Mouse (Mus musculus) frontal cortex, adult 2 months (tissue): Measurements from ENCODE around the gene Mrm3. TPM values are rescaled to one million over a fixed set of nuclear protein-coding genes. Genes with fewer than 3 reads are reported as not detected.

Source experiments
- DNase-seq, 2 experiments: peaks; one replicate each; pipeline ENCODE4 v3.0.0; 2022; ENCODE audit warnings: low spot score in 1 of 2; ENCODE audit errors: extremely low spot score in 1 of 2
- polyA plus RNA-seq: library from polyadenylated mRNA; depleted of rRNA; stranded (reverse); fragments of >200 nt; gene quantifications from 2 replicates; pipeline ENCODE4 v1.2.3, GENCODE M21; 2012; rRNA removed

Gene Mrm3
- polyA plus RNA-seq, 1 experiment: 16.7 TPM

DNA sequence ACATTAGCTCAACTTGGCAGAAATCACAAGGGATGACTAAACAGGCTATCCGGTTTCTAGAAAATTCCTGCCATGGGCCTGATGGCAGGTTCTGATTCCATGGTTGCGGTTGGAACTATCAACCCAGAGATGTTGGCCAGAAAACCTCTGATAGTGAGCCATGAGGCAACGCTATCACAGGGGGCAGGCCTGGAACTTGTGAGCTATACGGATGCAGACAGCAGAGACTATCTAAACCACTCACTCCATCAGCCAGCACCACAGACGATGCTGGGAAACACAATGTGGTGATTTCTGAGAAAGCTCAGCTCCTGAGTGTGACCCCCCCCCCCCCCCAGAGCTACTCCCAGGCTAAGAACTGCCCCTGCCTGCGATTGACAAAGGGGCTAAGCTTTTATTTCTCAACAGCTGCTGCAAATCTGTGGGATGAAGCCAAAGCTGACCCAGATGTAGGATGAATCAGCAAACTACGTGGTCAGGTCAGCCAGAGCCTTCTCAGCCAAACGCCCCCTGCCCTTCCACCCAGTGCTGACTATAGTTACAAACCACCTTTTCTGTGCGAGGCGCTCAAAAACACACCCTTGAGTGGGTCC lies 43.1 kb downstream of the Mrm3 start:
- DNase-seq: no peak

- DNase-seq: no peak
These were observed 43.8 kb downstream of the Mrm3 start for GRCm38 (mm10) chr11:76287301-76287700.

DNA sequence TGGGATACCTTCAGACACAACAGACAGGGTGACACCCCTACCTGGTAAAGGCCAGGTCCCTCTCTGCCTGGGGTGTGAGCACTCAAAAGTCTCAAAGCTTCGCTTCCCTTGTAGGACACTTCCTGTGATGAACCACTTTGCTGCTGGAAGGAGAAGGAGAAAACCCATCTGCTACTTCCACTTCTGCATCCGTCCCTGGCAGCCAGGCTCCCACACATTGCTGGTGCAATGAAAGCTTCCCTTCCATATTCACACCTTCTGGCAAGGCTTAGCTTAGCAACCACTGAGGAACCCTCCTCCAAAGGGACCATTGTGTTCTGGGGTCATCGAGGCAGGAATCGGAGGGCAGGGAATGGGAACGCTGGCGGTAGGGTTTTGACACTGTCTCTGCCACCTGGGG lies 45.1 kb downstream of the Mrm3 start:
- DNase-seq: peak; percentile 22 to 67

- peak in 1 of 2 experiments; percentile 50 for DNase-seq
These were observed 46.9 kb downstream of the Mrm3 start for GRCm38 (mm10) chr11:76290367-76290766.

DNA sequence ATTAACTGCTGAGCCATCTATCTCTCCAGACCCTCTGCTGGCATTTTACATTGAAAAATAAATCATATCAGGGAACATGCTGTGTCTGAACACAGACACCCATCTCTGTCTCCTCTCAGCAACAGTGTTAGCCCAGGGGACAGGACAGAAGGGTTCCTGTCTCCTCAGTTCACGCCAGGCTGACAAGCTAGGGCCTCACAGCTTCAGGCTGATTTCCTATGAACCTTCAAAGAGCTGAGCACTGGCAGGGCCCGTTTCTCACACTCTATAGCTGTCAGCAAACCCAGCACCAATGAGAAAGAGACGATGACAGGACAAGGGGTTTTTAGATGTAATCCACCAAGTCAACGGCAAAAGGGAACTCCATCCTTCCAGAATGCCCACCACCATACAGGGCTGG lies 48.4 kb downstream of the Mrm3 start:
- DNase-seq: no peak

DNA sequence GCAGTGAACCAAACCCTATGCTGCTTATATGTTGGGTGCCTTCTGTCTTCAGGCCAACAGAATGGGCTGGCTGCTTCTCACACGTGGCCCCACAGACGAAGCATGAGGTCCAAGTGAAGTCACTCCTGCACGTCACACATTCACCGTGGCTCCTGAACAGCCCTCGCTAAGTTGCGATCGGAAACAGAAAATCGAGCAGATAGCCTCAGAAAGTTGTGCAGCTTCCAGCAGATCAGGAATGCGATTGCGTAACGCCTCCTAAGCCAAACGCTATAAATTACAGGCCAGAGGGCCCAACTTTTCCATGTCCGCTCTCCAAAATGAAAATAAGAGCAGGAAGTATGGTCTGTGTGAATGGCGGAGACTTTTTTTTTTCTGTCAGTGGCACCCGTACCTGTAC lies 48.9 kb downstream of the Mrm3 start:
- no peak for DNase-seq

- no peak for DNase-seq
These were observed 49.3 kb downstream of the Mrm3 start for GRCm38 (mm10) chr11:76292831-76293230.

GRCm38 (mm10) chr11:76294078-76294477 lies 50.6 kb downstream of the Mrm3 start:
- no peak for DNase-seq

GRCm38 (mm10) chr11:76294836-76295235 lies 51.3 kb downstream of the Mrm3 start:
- DNase-seq: no peak

GRCm38 (mm10) chr11:76297252-76297651 lies 53.7 kb downstream of the Mrm3 start:
- no peak for DNase-seq

GRCm38 (mm10) chr11:76298457-76299000 lies 55.0 kb downstream of the Mrm3 start:
- no peak for DNase-seq

Other genes starting within 250 kb of the Mrm3 start
- gene 1700016K19Rik, start 243.8 kb upstream of the Mrm3 start, polyA plus RNA-seq: 8.4 and 9.1 TPM in 2 replicates
- 8.4 and 10.6 TPM in 2 replicates for gene Rflnb, start 215.9 kb upstream of the Mrm3 start, polyA plus RNA-seq
- gene Vps53, start 64.1 kb upstream of the Mrm3 start, polyA plus RNA-seq: 53.3 and 54.6 TPM in 2 replicates
- gene Fam57a, start 64.0 kb upstream of the Mrm3 start, polyA plus RNA-seq: 26.0 and 26.1 TPM in 2 replicates
- 1.4 and 1.5 TPM in 2 replicates for gene Dbil5, start 26.1 kb upstream of the Mrm3 start, polyA plus RNA-seq
- 5.3 and 8.0 TPM in 2 replicates for gene Gemin4, start 26.1 kb upstream of the Mrm3 start, polyA plus RNA-seq
- 48.6 and 53.1 TPM in 2 replicates for gene Glod4, start within 50 bp of the Mrm3 start, polyA plus RNA-seq
- 9.2 and 9.8 TPM in 2 replicates for gene Nxn, start 155.4 kb downstream of the Mrm3 start, polyA plus RNA-seq
- 20.9 and 31.4 TPM in 2 replicates for gene Timm22, start 163.2 kb downstream of the Mrm3 start, polyA plus RNA-seq